ENCODE assay signal across 22 mouse cellular contexts in the genomic region with DNA sequence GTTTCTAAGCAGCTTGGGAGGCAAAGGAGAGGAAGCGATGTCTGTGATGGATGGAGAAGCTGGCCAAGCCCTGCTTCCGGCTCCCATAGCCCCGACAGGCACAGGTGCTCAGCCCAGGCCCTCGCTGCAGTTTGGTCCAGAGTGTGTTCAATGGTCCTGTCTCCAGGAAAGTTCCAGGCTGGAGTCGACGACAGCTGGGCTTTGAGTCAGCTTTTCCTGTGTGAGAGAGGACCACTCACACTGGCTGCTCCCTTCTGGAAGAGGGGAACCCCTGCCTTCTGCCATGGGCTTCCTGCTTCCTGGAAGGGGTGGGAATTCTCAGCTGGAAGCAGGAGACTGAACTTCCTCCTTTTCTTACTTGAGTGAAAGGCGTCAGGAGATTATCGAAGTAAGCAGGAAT. TPM values are rescaled to one million over a fixed set of nuclear protein-coding genes. Genes with fewer than 3 reads are reported as not detected.
A peak's percentile ranks its signal among the peaks of the same experiment; 100 is the strongest.
DNase-seq lines count a peak whose midpoint lies in the region; ATAC-seq and TF ChIP-seq lines count a peak whose summit lies in the region.
"Had no signal": no experiment of that assay in that cellular context is flagged by ENCODE, and none has a peak within 500 bp of the region (broad histone marks: within the 10 kb centered on the region; RNA-seq: fewer than 3 reads in every experiment).

No protein-coding gene starts in this region.

- no peaks in the 10 kb centered on the region for H3K9me3 ChIP-seq in intestine, postnatal 0 days (ENCODE audit: control insufficient read depth)
- H3K9me3 ChIP-seq in intestine, embryonic 16.5 days (ENCODE audit: control insufficient read depth, low read length), result no peaks in the 10 kb centered on the region
- H3K9me3 ChIP-seq in lung, embryonic 15.5 days, result no peaks in the 10 kb centered on the region
- no peaks in the 10 kb centered on the region for H3K9me3 ChIP-seq in forebrain, embryonic 15.5 days
- H3K9me3 ChIP-seq: embryonic facial prominence, embryonic 12.5 days; heart, embryonic 13.5 days; hindbrain, embryonic 10.5 days; hindbrain, embryonic 15.5 days had no signal

- ATAC-seq in intestine, postnatal 0 days, result no peak
- ATAC-seq in intestine, embryonic 16.5 days, result no peak
- ATAC-seq in lung, embryonic 15.5 days (ENCODE audit: borderline replicate concordance, extremely low read depth, low FRiP score, low TSS enrichment), result no peak
- ATAC-seq in forebrain, embryonic 15.5 days (replicated peaks), result no peak
- ATAC-seq: forebrain, embryonic 14.5 days; inflammation-experienced regulatory T-cells, adult 6 months had no signal

- WGBS in heart, adult 2 months, result 38% methylated on average over 8 of the region's 8 CpGs
- WGBS in intestine, postnatal 0 days, result 81% methylated on average over 8 of the region's 8 CpGs
- WGBS in intestine, embryonic 16.5 days, result 82% methylated on average over 8 of the region's 8 CpGs
- WGBS in lung, embryonic 15.5 days, result 77% methylated on average over 8 of the region's 8 CpGs
- 93% methylated on average over 8 of the region's 8 CpGs for WGBS in forebrain, embryonic 15.5 days

- no peak overlapping the region for H3K4me2 ChIP-seq in intestine, postnatal 0 days (replicated peaks; ENCODE audit: low read depth)
- no peak overlapping the region for H3K4me2 ChIP-seq in intestine, embryonic 16.5 days (ENCODE audit: low read depth, low read length)
- H3K4me2 ChIP-seq in lung, embryonic 15.5 days, result no peak overlapping the region
- no peak overlapping the region for H3K4me2 ChIP-seq in forebrain, embryonic 15.5 days (replicated peaks)
- H3K4me2 ChIP-seq: embryonic facial prominence, embryonic 12.5 days; heart, embryonic 13.5 days; hindbrain, embryonic 15.5 days; lung, embryonic 14.5 days had no signal

- peak in 1 of 2 experiments; percentile 34 for DNase-seq in heart, adult 2 months
- no peak for DNase-seq in heart, postnatal 36 days
- DNase-seq in lung, adult 18-20 months, result no peak
- DNase-seq: adrenal gland, postnatal 14 days; cerebellum, adult 11-12 months; embryo, embryonic 11 days; liver; lung, embryonic 14.5 days; midbrain, embryonic 14.5 days; thymus, adult 2 months; thymus, postnatal 36 days had no signal

- H3K27me3 ChIP-seq in heart, adult 2 months (ENCODE audit: control insufficient read depth, insufficient read depth, low read length), result no peaks in the 10 kb centered on the region
- no peaks in the 10 kb centered on the region for H3K27me3 ChIP-seq in intestine, postnatal 0 days (replicated peaks; ENCODE audit: control insufficient read depth, insufficient read depth, low read length)
- H3K27me3 ChIP-seq in intestine, embryonic 16.5 days (replicated peaks; ENCODE audit: control insufficient read depth, insufficient read depth, low read length), result no peaks in the 10 kb centered on the region
- no peaks in the 10 kb centered on the region for H3K27me3 ChIP-seq in lung, embryonic 15.5 days
- no peaks in the 10 kb centered on the region for H3K27me3 ChIP-seq in forebrain, embryonic 15.5 days
- H3K27me3 ChIP-seq: embryonic facial prominence, embryonic 12.5 days; heart, embryonic 13.5 days; hindbrain, embryonic 15.5 days had no signal

- no peak for TF ChIP-seq CTCF in heart, adult 2 months (IDR thresholded peaks at IDR 0.05)
- no peak for TF ChIP-seq CTCF in intestine, postnatal 0 days (IDR thresholded peaks at IDR 0.05; ENCODE audit: low read depth)

- intact Hi-C loops in heart, adult 2 months (cut with DNase I), result no loop called here
- intact Hi-C loops in heart, postnatal 36 days (cut with DNase I), result loop anchor here (2.0 kb wide), 1 partner anchor 78 kb away; no protein-coding TSS in a partner anchor

- peak overlapping the region; percentile 36; the same call in 1 of the 2 replicates for H3K27ac ChIP-seq in heart, adult 2 months
- H3K27ac ChIP-seq in intestine, postnatal 0 days (ENCODE audit: low read depth, low read length), result peak overlapping the region; percentile 15; the same call in 1 of the 2 replicates
- H3K27ac ChIP-seq in intestine, embryonic 16.5 days (ENCODE audit: low read length), result no peak overlapping the region
- peak overlapping the region; percentile 5; the same call in 1 of the 2 replicates for H3K27ac ChIP-seq in lung, embryonic 15.5 days
- H3K27ac ChIP-seq in forebrain, embryonic 15.5 days (replicated peaks), result no peak overlapping the region
- H3K27ac ChIP-seq: embryonic facial prominence, embryonic 12.5 days; heart, embryonic 13.5 days; hindbrain, embryonic 10.5 days; hindbrain, embryonic 15.5 days; liver, embryonic 14.5 days had no signal

- no peak overlapping the region for H3K4me3 ChIP-seq in heart, adult 2 months
- no peak overlapping the region for H3K4me3 ChIP-seq in intestine, postnatal 0 days (ENCODE audit: low read depth, low read length)
- H3K4me3 ChIP-seq in intestine, embryonic 16.5 days (ENCODE audit: low read length), result no peak overlapping the region
- no peak overlapping the region for H3K4me3 ChIP-seq in lung, embryonic 15.5 days
- H3K4me3 ChIP-seq in forebrain, embryonic 15.5 days, result no peak overlapping the region
- H3K4me3 ChIP-seq: embryonic facial prominence, embryonic 12.5 days; heart, embryonic 13.5 days; hindbrain, embryonic 10.5 days; hindbrain, embryonic 15.5 days had no signal

- no peak overlapping the region for H3K9ac ChIP-seq in heart, adult 2 months (ENCODE audit: low read depth, low read length)
- no peak overlapping the region for H3K9ac ChIP-seq in intestine, postnatal 0 days (ENCODE audit: low read depth, low read length)
- H3K9ac ChIP-seq in intestine, embryonic 16.5 days (ENCODE audit: low read depth, low read length), result no peak overlapping the region
- no peak overlapping the region for H3K9ac ChIP-seq in lung, embryonic 15.5 days
- no peak overlapping the region for H3K9ac ChIP-seq in forebrain, embryonic 15.5 days (replicated peaks)
- H3K9ac ChIP-seq: embryonic facial prominence, embryonic 12.5 days; heart, embryonic 13.5 days; hindbrain, embryonic 15.5 days; liver, embryonic 14.5 days; lung, embryonic 14.5 days had no signal

- peaks cover 8% of the 10 kb centered on the region for H3K36me3 ChIP-seq in heart, adult 2 months (ENCODE audit: control insufficient read depth, insufficient read depth, low read length)
- H3K36me3 ChIP-seq in intestine, postnatal 0 days (ENCODE audit: control insufficient read depth, insufficient read depth), result peaks cover 51% of the 10 kb centered on the region
- H3K36me3 ChIP-seq in intestine, embryonic 16.5 days (ENCODE audit: control insufficient read depth, insufficient read depth, low read length), result peaks cover 13% of the 10 kb centered on the region
- peaks cover 68% of the 10 kb centered on the region for H3K36me3 ChIP-seq in lung, embryonic 15.5 days
- H3K36me3 ChIP-seq in forebrain, embryonic 15.5 days, result peaks cover 78% of the 10 kb centered on the region

- H3K79me2 ChIP-seq in heart, adult 2 months (replicated peaks; ENCODE audit: control insufficient read depth, insufficient read depth, low read length), result no peaks in the 10 kb centered on the region

- no peak for TF ChIP-seq POLR2A in heart, adult 2 months (IDR thresholded peaks at IDR 0.05; ENCODE audit: insufficient read depth, low read depth, low read length)

- TF ChIP-seq EP300 in heart, adult 2 months (IDR thresholded peaks at IDR 0.05; ENCODE audit: insufficient read depth, low read depth, low read length), result no peak

- peaks cover 7% of the 10 kb centered on the region for H3K4me1 ChIP-seq in heart, adult 2 months (ENCODE audit: control insufficient read depth, insufficient read depth, low read length)
- no peaks in the 10 kb centered on the region for H3K4me1 ChIP-seq in intestine, postnatal 0 days (replicated peaks; ENCODE audit: control insufficient read depth, insufficient read depth, low read length)
- H3K4me1 ChIP-seq in intestine, embryonic 16.5 days (ENCODE audit: control insufficient read depth, insufficient read depth, low read length), result peaks cover 7% of the 10 kb centered on the region; the same call in 1 of the 2 replicates
- 0 out of 2 replicates have a peak, but pooled peaks cover 6% of the 10 kb centered on the region for H3K4me1 ChIP-seq in lung, embryonic 15.5 days
- H3K4me1 ChIP-seq in forebrain, embryonic 15.5 days, result peaks cover 7% of the 10 kb centered on the region

RNA-seq across cellular contexts. Expression of a gene that starts 26.3 kb away (rescaled TPM):
- 10 to 100 TPM; 10.7 to 11.7 TPM for total RNA-seq in heart, adult 2 months (2021)
- polyA plus RNA-seq in heart, adult 2 months (2012; rRNA removed), result 4.5 and 5.8 TPM in 2 replicates
- total RNA-seq in heart, postnatal 36 days (2021), result 10 to 100 TPM; 12.2 to 14.0 TPM
- 3.3 and 4.1 TPM in 2 replicates for polyA plus RNA-seq in intestine, postnatal 0 days (2015; fragmentation: Nextera tagmentation; extraction: Ambion mirVana)
- 7.3 and 8.0 TPM in 2 replicates for polyA plus RNA-seq in intestine, embryonic 16.5 days (2015; fragmentation: Nextera tagmentation; extraction: Ambion mirVana)
- 29.4 and 32.3 TPM in 2 replicates for polyA plus RNA-seq in lung, embryonic 15.5 days (2015; fragmentation: Nextera tagmentation; extraction: Ambion mirVana)
- 39.3 and 43.0 TPM in 2 replicates for polyA plus RNA-seq in forebrain, embryonic 15.5 days (2015; fragmentation: Nextera tagmentation; extraction: Ambion mirVana)

Comparison
In these comparisons a context has a peak if more than half of its experiments do, and no peak if none do; other contexts are left out.
1. H3K27ac ChIP-seq: peak in heart, adult 2 months (single experiment), intestine, postnatal 0 days (single experiment) and lung, embryonic 15.5 days (single experiment); none in intestine, embryonic 16.5 days (single experiment) and forebrain, embryonic 15.5 days (single experiment).